Mouse (Mus musculus) myocyte (in vitro differentiated cells): Measurements from ENCODE around the gene Dcaf17. TPM values are rescaled to one million over a fixed set of nuclear protein-coding genes. Genes with fewer than 3 reads are reported as not detected.

Experiments
- H3K27me3 ChIP-seq: one replicate; pipeline ENCODE4 v1.6.1; 2011; ENCODE audit not compliant: control insufficient read depth, insufficient read depth, insufficient read length
- H3K36me3 ChIP-seq: one replicate; pipeline ENCODE4 v1.6.1; 2011; ENCODE audit not compliant: control insufficient read depth, insufficient read depth
- H3K4me2 ChIP-seq: one replicate; pipeline ENCODE4 v1.6.1; 2011; ENCODE audit warnings: low read depth, control low read depth
- H3K4me3 ChIP-seq: one replicate; pipeline ENCODE4 v1.5.1; 2011; ENCODE audit warnings: mild to moderate bottlenecking, control low read depth, moderate library complexity
- H3K79me2 ChIP-seq: one replicate; pipeline ENCODE4 v1.6.1; 2011; ENCODE audit not compliant: control insufficient read depth, insufficient read depth
- H3ac ChIP-seq: one replicate; pipeline ENCODE4 v1.6.1; 2011; ENCODE audit not compliant: control insufficient read depth, insufficient read length
- CEBPB ChIP-seq: IDR thresholded peaks from 2 replicates; pipeline ENCODE4 v1.6.1; 2011; ENCODE audit warnings: mild to moderate bottlenecking, moderate library complexity; ENCODE audit not compliant: poor library complexity, insufficient read depth, severe bottlenecking
- E2F4 ChIP-seq: IDR thresholded peaks from one replicate; pipeline ENCODE4 v1.6.1; 2011; ENCODE audit warnings: mild to moderate bottlenecking, control low read depth, moderate library complexity; ENCODE audit not compliant: insufficient read depth
- MAX ChIP-seq: IDR thresholded peaks from one replicate; pipeline ENCODE4 v1.6.1; 2011; ENCODE audit warnings: low read depth, mild to moderate bottlenecking, control low read depth
- MYOD1 ChIP-seq, 3 experiments: IDR thresholded peaks; one replicate each; pipeline ENCODE4 v1.6.1; 2011; ENCODE audit warnings: control low read depth in 2 of 3, low read depth in 2 of 3, mild to moderate bottlenecking in 2 of 3, moderate library complexity in 1 of 3; ENCODE audit not compliant: insufficient read length in 2 of 3, control insufficient read depth in 1 of 3
- MYOG ChIP-seq, 3 experiments: IDR thresholded peaks; one replicate each; pipeline ENCODE4 v1.6.1; 2011; ENCODE audit warnings: control low read depth in 2 of 3, low read depth in 2 of 3, mild to moderate bottlenecking in 2 of 3; ENCODE audit not compliant: insufficient read length in 2 of 3, control insufficient read depth in 1 of 3, insufficient read depth in 1 of 3
- POLR2A ChIP-seq: IDR thresholded peaks from one replicate; pipeline ENCODE4 v1.6.1; 2011; ENCODE audit warnings: low read depth, mild to moderate bottlenecking, control low read depth, moderate library complexity; ENCODE audit not compliant: insufficient read length
- POLR2AphosphoS2 ChIP-seq: IDR thresholded peaks from one replicate; pipeline ENCODE4 v1.6.1; 2011; ENCODE audit warnings: low read depth, control low read depth; ENCODE audit not compliant: insufficient read length
- REST ChIP-seq: IDR thresholded peaks from one replicate; pipeline ENCODE4 v1.6.1; 2011; ENCODE audit warnings: mild to moderate bottlenecking, control low read depth, moderate library complexity; ENCODE audit not compliant: insufficient read depth, insufficient read length
- SRF ChIP-seq: IDR thresholded peaks from one replicate; pipeline ENCODE4 v1.6.1; 2011; ENCODE audit warnings: low read depth; ENCODE audit not compliant: control insufficient read depth, insufficient read length
- TCF12 ChIP-seq: IDR thresholded peaks from one replicate; pipeline ENCODE4 v1.6.1; 2011; ENCODE audit warnings: mild to moderate bottlenecking, control low read depth; ENCODE audit not compliant: poor library complexity, insufficient read depth, severe bottlenecking
- TCF3 ChIP-seq: IDR thresholded peaks from one replicate; pipeline ENCODE4 v1.6.1; 2011; ENCODE audit warnings: low read depth, control low read depth; ENCODE audit not compliant: insufficient read length
- USF1 ChIP-seq: IDR thresholded peaks from one replicate; pipeline ENCODE4 v1.6.1; 2011; ENCODE audit warnings: low read depth, mild to moderate bottlenecking, control low read depth, moderate library complexity
- polyA plus RNA-seq: library from polyadenylated mRNA; unstranded; fragments of >200 nt; fragmentation: generic; extraction: Trizol; gene quantifications from one replicate; pipeline ENCODE4 v1.2.1, GENCODE M21; 2012; ENCODE audit warnings: missing spikeins

Gene Dcaf17
- polyA plus RNA-seq, 1 experiment: 1.9 TPM

- H3K4me3 ChIP-seq: no peak overlapping the region
- H3ac ChIP-seq: no peak overlapping the region
- TF ChIP-seq CEBPB (no peak), POLR2A (no peak), MAX (no peak), TCF3 (no peak), TCF12 (no peak), MYOG (IDR thresholded peaks at IDR 0.05; ENCODE audit: control insufficient read depth in 1 of 3, insufficient read depth in 1 of 3, insufficient read length in 2 of 3, low read depth in 2 of 3) (no peak), USF1 (no peak), POLR2AphosphoS2 (no peak), MYOD1 (IDR thresholded peaks at IDR 0.05; ENCODE audit: control insufficient read depth in 1 of 3, insufficient read length in 2 of 3, low read depth in 2 of 3) (no peak), REST (no peak), SRF (no peak), E2F4 (no peak)
- H3K79me2 ChIP-seq: no peaks in the 10 kb centered on the region
- H3K36me3 ChIP-seq: no peaks in the 10 kb centered on the region
- H3K27me3 ChIP-seq: no peaks in the 10 kb centered on the region
- H3K4me2 ChIP-seq: no peak overlapping the region
Observed at GRCm38 (mm10) chr2:71020674-71021073, 34.5 kb upstream of the Dcaf17 start.

- H3K79me2 ChIP-seq: no peaks in the 10 kb centered on the region
- H3ac ChIP-seq: no peak overlapping the region
- no peaks in the 10 kb centered on the region for H3K27me3 ChIP-seq
- no peak for TF ChIP-seq MAX
- no peak for TF ChIP-seq REST
- TF ChIP-seq CEBPB: no peak
- TF ChIP-seq TCF12: no peak
- TF ChIP-seq MYOD1 (IDR thresholded peaks at IDR 0.05; ENCODE audit: control insufficient read depth in 1 of 3, insufficient read length in 2 of 3, low read depth in 2 of 3): no peak
- TF ChIP-seq SRF: no peak
- no peak for TF ChIP-seq TCF3
- TF ChIP-seq MYOG (IDR thresholded peaks at IDR 0.05; ENCODE audit: control insufficient read depth in 1 of 3, insufficient read depth in 1 of 3, insufficient read length in 2 of 3, low read depth in 2 of 3): no peak
- H3K4me3 ChIP-seq: no peak overlapping the region
- H3K36me3 ChIP-seq: no peaks in the 10 kb centered on the region
- no peak overlapping the region for H3K4me2 ChIP-seq
Observed at GRCm38 (mm10) chr2:71022991-71023390, 32.1 kb upstream of the Dcaf17 start.

GRCm38 (mm10) chr2:71023986-71024385, 31.1 kb upstream of the Dcaf17 start:
- H3ac ChIP-seq: no peak overlapping the region
- no peaks in the 10 kb centered on the region for H3K36me3 ChIP-seq
- H3K4me2 ChIP-seq: no peak overlapping the region
- no peaks in the 10 kb centered on the region for H3K79me2 ChIP-seq
- H3K4me3 ChIP-seq: no peak overlapping the region
- no peaks in the 10 kb centered on the region for H3K27me3 ChIP-seq
- TF ChIP-seq CEBPB (no peak), MYOG (IDR thresholded peaks at IDR 0.05; ENCODE audit: control insufficient read depth in 1 of 3, insufficient read depth in 1 of 3, insufficient read length in 2 of 3, low read depth in 2 of 3) (no peak), MAX (no peak)

GRCm38 (mm10) chr2:71025576-71026315, 29.4 kb upstream of the Dcaf17 start:
- Histone ChIP-seq H3K79me2 (no peaks in the 10 kb centered on the region), H3K4me3 (no peak overlapping the region), H3K36me3 (no peaks in the 10 kb centered on the region), H3K4me2 (no peak overlapping the region), H3ac (no peak overlapping the region), H3K27me3 (no peaks in the 10 kb centered on the region)
- TF ChIP-seq MYOG (IDR thresholded peaks at IDR 0.05; ENCODE audit: control insufficient read depth in 1 of 3, insufficient read depth in 1 of 3, insufficient read length in 2 of 3, low read depth in 2 of 3) (no peak), POLR2AphosphoS2 (no peak), E2F4 (no peak), POLR2A (no peak), REST (no peak), SRF (no peak), CEBPB (no peak), MAX (no peak), TCF12 (no peak), TCF3 (no peak), MYOD1 (IDR thresholded peaks at IDR 0.05; ENCODE audit: control insufficient read depth in 1 of 3, insufficient read length in 2 of 3, low read depth in 2 of 3) (no peak), USF1 (no peak)

GRCm38 (mm10) chr2:71026787-71027186, 28.3 kb upstream of the Dcaf17 start:
- TF ChIP-seq TCF12: no peak
- TF ChIP-seq MAX: no peak
- no peak for TF ChIP-seq POLR2AphosphoS2
- TF ChIP-seq CEBPB: no peak
- TF ChIP-seq REST: no peak
- no peak for TF ChIP-seq USF1
- TF ChIP-seq E2F4: no peak
- no peak for TF ChIP-seq POLR2A
- TF ChIP-seq MYOG (IDR thresholded peaks at IDR 0.05; ENCODE audit: control insufficient read depth in 1 of 3, insufficient read depth in 1 of 3, insufficient read length in 2 of 3, low read depth in 2 of 3): no peak
- no peak for TF ChIP-seq SRF
- no peak for TF ChIP-seq TCF3
- no peak for TF ChIP-seq MYOD1 (IDR thresholded peaks at IDR 0.05; ENCODE audit: control insufficient read depth in 1 of 3, insufficient read length in 2 of 3, low read depth in 2 of 3)
- Histone ChIP-seq H3ac (no peak overlapping the region), H3K4me3 (no peak overlapping the region), H3K36me3 (no peaks in the 10 kb centered on the region), H3K4me2 (no peak overlapping the region), H3K27me3 (no peaks in the 10 kb centered on the region), H3K79me2 (no peaks in the 10 kb centered on the region)
